Mouse (Mus musculus) left cerebral cortex, adult 9 months (tissue): ENCODE measurements around the gene AY074887.
"Not testable (repeated sequence)": the region's sequence is repeated elsewhere in the genome, so short reads cannot be mapped to it uniquely, and the experiment has no call there.

ENCODE experiments used
- DNase-seq, 2 experiments: peaks; one replicate each; pipeline ENCODE4 v3.0.0; 2022; ENCODE audit warnings: low spot score in 2 of 2

AY074887 gene

DNA sequence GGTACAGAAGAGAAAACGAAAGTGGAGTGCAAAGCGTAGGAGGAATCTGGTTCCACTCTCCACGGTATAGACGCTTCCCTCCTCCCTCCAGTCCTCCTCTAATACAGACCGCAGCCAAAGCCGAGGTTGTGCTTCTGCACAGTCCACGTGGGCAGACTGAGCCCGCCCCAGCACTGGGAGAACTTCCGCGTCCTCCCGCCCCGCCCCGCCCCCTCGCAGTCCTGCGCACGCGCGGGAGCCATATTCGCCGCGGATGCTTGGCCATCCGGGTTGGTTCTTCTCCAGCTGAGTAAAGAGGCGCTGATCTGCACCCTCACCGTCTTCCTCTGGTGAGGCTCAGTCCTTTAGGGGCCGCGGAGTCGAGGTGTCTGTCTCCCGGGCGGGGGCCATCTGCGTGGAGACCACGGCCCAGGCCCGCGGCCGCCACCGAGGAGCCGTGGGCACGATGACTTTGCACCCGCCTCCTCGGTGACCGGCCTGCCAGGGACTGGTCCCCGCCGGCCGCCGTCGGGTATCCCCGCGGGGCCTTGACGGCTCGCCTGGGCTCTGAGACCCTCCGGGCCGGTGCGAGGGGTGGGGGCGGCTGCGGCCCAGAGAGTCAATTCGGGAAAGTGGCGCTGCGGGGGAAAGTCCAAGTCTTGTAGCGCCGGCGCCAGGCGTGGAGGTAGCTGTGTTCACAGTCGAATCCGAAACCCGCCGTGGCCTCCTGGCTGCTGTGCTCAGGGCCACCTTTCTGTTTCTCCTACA is at the start of gene AY074887, which contains the start of gene Psma4:
TSS of gene AY074887 (minus strand) at position 424 of the 747 bp plus-strand sequence.
TSS of gene Psma4 (plus strand) at position 216 of the 747 bp plus-strand sequence.
- DNase-seq: peak; percentile 71 to 84

GRCm38 (mm10) chr9:54995645-54996044 is 44.8 kb upstream of the AY074887 start:
- no peak for DNase-seq

DNA sequence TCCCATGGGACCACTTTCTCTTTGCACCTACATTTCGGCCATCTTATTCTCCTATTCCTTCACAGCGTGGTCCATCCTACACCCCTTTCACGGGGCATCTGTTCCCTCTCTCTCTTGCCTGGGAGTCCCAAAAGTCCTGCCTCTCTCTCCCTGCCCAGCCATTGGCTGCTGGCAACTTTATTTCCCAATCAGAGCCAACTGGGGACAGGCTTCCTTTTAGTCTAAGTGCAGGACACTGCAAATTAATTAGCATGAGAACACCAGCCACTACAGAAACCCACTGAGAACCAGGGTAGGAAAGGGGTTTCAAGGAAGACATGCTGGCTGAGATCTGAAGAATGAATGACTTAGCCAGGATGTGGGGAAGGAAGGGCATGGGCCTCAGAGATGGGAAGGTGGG is 43.6 kb upstream of the AY074887 start:
- no peak for DNase-seq

- DNase-seq: no peak
Observed at GRCm38 (mm10) chr9:54990362-54990761, 39.6 kb upstream of the AY074887 start.

DNA sequence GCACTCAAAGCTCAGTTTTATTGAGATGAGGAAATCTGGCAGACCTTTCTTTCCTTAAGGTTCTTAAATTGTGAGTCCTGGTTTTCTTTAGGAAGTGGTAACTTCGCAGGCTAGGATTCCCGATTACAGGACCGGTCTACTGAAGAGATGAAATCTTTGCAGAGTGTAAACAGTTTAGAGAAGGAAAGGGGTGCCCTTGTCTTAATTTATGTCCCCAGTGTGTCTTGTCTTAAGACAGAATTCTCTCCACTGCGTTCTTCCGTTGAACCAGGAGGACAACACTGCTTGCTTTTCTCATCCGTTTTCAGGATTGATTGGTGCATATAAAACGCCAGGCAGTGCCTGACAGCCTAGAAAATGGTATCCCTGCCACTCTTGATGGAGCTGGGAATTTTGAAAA is 31.6 kb upstream of the AY074887 start:
- no peak for DNase-seq

DNA sequence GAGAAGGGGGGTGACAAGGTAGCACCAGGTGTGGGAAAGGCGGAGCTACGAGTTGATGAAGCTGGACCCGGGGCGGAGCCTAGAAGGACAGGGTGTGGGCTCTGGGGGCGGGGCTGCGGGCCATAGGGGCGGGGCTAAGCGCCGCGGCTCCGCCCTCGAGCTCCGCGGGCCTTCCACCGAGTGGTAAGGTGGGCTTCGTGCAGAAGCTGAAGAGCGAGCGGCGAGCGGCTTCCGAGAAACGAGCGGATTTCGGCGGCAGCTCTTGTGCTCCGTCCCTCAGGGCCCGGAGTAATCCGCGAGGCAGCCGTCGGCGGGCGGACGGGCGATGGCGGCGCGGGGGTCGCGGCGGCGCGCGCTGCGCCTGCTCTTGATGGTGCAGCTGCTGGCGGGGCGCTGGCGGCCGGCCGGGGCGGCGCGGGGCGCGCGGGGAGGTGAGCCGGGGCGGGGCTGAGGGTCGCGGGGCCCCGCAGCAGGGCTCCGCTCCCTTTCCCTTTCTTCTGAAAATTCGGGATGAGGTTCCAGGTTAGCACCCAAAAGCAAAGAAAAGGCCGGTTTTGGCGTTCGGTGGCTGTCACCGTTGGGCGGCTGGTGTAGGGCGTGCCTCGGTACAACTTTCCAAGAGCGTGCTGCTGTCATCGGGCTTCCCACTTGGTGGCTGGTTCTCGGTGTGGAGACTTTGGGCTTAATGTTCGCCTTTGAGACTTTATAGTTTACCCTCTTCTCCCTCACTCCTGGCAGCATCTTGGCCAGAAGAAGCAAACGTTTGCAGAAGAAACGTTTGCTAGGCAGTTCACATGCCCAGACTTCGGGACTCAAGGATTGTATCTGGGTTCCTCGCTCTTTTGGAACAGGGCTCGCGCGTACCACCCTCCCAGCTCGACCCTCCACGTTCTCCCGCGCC is 30.7 kb upstream of the AY074887 start:
- no peak for DNase-seq

GRCm38 (mm10) chr9:54980674-54981073 is 29.9 kb upstream of the AY074887 start, which contains the start of gene Chrna5:
Gene Chrna5, plus strand, starts transcription at chr9:54980880.
- no peak for DNase-seq

- DNase-seq: no peak
Observed at GRCm38 (mm10) chr9:54969972-54970637, 19.3 kb upstream of the AY074887 start.

DNA sequence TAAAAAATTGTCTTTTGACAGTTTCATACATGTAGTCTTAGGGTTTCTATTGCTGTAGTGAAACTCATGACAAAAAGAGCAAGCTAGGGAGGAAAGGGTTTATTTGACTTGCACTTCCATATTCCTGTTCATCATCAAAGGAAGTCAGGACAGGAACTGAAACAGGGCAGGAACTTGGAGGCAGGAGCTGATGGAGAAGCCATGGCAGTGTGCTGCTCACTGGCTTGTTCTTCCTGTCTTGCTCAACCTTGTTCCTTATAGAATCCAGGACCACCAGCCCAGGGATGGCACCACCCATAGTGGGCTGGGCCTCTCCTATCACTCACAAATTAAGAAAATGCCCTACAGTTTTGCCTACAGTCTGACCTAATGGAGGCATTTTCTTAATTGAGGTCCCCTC is 12.9 kb upstream of the AY074887 start:
- DNase-seq: no peak

- DNase-seq: no peak
Observed at GRCm38 (mm10) chr9:54961059-54961458, 10.3 kb upstream of the AY074887 start.

- not testable (repeated sequence) for DNase-seq
Observed at GRCm38 (mm10) chr9:54950162-54950561, 636 bp downstream of the AY074887 start.

GRCm38 (mm10) chr9:54949465-54949864 is 1.3 kb downstream of the AY074887 start:
- DNase-seq: no peak

GRCm38 (mm10) chr9:54946256-54946655 is 4.5 kb downstream of the AY074887 start:
- no peak for DNase-seq

- DNase-seq: no peak
Observed at GRCm38 (mm10) chr9:54944467-54944866, 6.3 kb downstream of the AY074887 start.

- DNase-seq: no peak
Observed at GRCm38 (mm10) chr9:54942071-54942470, 8.7 kb downstream of the AY074887 start.

DNA sequence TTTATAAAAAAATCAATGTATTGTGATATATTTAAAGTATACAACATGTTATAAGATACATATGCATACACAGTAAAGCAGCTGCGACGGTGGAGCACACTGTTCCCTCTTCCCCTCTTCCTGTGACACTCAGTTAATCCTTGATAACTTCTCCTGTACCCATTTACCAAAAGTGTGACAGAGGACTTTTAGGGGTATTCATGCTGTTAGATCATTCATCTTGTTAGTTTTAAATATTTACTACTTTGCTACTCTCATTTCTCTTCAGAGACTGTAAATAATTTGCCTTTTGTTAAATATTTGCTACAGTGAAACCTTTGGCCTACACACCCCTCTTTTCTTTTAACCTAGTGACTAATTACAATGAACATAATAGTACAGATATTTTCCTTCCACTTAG is 18.4 kb downstream of the AY074887 start:
- no peak for DNase-seq

GRCm38 (mm10) chr9:54931765-54932164 is 19.0 kb downstream of the AY074887 start:
- DNase-seq: no peak

- no peak for DNase-seq
Observed at GRCm38 (mm10) chr9:54930741-54931140, 20.1 kb downstream of the AY074887 start.

DNA sequence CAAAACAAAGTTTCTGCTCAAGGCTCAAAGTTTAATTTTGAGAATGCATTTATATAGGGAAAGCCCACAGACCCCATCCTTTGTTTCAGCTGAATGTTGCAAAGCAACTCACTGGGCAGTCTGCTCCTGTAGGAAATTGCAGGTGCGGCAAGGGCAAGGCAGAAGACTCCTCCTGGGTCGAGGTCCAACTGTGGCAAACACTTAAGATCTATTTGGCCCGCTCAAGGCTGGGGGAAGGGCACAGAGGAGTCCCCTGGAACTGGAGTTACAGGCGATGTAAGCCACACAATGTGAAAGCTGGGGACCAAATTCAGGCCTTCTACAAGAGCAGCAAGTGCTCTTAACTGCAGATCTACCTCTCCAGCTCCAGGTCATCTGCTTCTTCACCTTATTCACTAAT is 30.9 kb downstream of the AY074887 start:
- DNase-seq: no peak

GRCm38 (mm10) chr9:54918781-54919180 is 32.0 kb downstream of the AY074887 start:
- DNase-seq: no peak

DNA sequence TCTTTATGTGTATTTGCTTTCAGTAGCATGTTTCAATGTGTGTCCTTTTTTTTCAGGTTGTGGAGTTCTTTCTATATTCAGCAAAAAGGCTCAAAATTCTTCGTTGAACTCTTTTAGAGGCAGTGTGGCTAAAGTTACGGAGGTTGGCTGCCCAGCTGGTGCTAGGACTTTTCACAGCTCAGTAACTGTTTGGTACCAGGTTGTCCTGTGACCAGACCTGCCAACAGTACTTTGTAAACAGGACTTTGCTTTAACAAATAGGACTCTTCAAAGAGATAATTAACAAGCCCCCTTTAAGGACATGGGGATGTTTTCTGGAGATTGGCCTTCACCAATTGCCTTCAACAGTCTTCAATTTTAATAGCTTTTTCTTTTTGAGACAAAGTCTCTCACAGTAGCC is 32.6 kb downstream of the AY074887 start:
- no peak for DNase-seq
